Mouse (Mus musculus): ENCODE measurements around the gene Fgf9. TPM values are rescaled to one million over a fixed set of nuclear protein-coding genes. Genes with fewer than 3 reads are reported as not detected.

Gene Fgf9
- polyA plus RNA-seq, 1 experiment from 2014 or later: 7.5 TPM

Other genes with a start within 250 kb of the Fgf9 start
- gene Ska3, start 244.4 kb upstream of the Fgf9 start, polyA plus RNA-seq (2014; fragmentation: Nextera tagmentation; extraction: Ambion mirVana): 49.7 and 53.6 TPM in 2 replicates
- 118 and 126 TPM in 2 replicates for gene Mrpl57, start 244.3 kb upstream of the Fgf9 start, polyA plus RNA-seq (2014; fragmentation: Nextera tagmentation; extraction: Ambion mirVana)
- gene Zdhhc20, start 180.3 kb upstream of the Fgf9 start, polyA plus RNA-seq (2014; fragmentation: Nextera tagmentation; extraction: Ambion mirVana): 56.9 and 64.4 TPM in 2 replicates
- 67.6 and 72.6 TPM in 2 replicates for gene Micu2, start 71.3 kb upstream of the Fgf9 start, polyA plus RNA-seq (2014; fragmentation: Nextera tagmentation; extraction: Ambion mirVana)

Measured in embryonic facial prominence, embryonic 11.5 days (tissue).